Mouse (Mus musculus) cerebellum, adult 9-11 months (tissue): ENCODE data around the gene Tsga10.
"Not testable (repeated sequence)": the region's sequence is repeated elsewhere in the genome, so short reads cannot be mapped to it uniquely, and the experiment has no call there.

Experiments used
- DNase-seq: peaks from one replicate; pipeline ENCODE4 v3.0.0; 2022

The Tsga10 gene

DNA sequence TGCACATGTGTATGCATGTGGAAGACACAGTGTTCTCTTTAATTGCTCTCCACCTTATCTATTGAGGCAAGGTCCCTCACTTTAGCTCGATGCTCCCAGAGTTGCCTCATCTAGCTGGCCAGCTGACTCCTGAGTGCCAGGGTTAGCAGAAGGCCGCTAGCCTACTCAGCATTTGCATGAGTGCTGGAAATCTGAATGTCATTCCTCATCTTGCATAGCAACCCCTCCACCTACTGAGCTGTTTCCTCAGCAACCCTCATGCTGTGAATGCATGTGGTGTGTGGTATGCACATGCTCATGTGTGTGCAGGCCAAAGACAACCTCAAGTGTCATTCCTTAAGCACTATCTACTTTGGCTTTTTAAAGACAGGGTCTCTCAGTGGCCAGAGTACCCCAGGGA lies 15.5 kb downstream of the Tsga10 start:
- no peak for DNase-seq

- no peak for DNase-seq
Observed at GRCm38 (mm10) chr1:37846878-37847277, 19.4 kb downstream of the Tsga10 start.

DNA sequence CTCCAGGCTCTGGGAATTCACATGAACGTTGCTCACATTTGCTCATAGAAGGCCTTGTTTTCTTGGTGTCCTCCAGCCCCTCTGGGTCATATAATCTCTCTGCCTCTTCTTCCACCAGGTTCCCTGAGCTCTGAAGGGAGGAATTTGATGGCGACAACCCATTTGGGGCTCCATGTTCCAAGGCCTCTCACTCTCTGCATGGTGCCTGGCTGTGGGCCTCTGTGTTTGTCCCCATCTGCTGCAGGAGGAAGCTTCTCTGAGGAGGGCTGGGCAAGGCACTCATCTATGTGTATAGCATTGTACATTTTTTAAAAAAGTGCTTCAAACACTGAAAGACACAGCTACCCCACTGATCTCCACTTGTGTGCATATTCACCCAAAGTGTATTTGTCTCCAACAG lies 34.5 kb downstream of the Tsga10 start:
- peak; percentile 86 for DNase-seq

GRCm38 (mm10) chr1:37802291-37802690 lies 63.9 kb downstream of the Tsga10 start:
- DNase-seq = not testable (repeated sequence)

GRCm38 (mm10) chr1:37800298-37800697 lies 65.9 kb downstream of the Tsga10 start:
- DNase-seq = no peak

DNA sequence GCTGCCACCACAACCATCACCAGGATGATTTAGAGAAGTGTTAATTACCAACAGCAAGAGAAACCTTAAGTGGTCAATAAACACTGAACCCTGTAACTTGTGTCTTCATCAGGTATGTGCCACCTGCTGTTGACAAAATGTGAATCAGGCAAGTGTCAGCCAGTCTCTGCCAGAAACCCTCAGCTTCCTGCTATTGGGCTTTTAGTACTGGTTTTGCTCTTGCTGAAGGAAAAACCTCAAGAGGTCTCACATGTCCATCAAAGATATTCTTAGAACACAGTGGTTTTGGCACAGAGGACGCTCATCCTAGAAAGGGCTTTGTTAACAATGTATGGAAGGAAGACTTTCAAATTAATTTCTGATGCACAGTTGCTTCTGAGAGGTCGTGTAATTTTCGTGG lies 66.7 kb downstream of the Tsga10 start:
- DNase-seq = no peak

GRCm38 (mm10) chr1:37759407-37759806 lies 106.8 kb downstream of the Tsga10 start:
- DNase-seq = no peak

- no peak for DNase-seq
Observed at GRCm38 (mm10) chr1:37744650-37745259, 121.5 kb downstream of the Tsga10 start.

GRCm38 (mm10) chr1:37742602-37743270 lies 123.5 kb downstream of the Tsga10 start:
- no peak for DNase-seq

DNA sequence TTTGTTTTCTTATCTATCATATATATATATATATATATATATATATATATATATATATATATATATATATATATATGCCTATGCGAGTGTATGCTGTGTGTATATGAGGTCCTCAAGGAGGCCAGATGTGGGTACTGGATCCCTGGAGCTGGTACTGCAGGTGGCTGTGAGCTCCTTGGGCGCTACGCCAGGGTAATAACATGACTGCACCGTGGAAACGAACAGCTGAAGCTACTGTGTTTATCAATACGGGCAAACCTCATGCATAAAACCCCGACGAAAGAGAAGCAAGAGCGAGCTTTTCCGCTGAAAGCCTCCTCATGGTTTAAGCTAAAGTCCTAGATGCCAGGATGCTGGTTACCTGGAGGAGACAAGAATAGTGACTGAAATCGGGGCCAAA lies 124.1 kb downstream of the Tsga10 start:
- no peak for DNase-seq

DNA sequence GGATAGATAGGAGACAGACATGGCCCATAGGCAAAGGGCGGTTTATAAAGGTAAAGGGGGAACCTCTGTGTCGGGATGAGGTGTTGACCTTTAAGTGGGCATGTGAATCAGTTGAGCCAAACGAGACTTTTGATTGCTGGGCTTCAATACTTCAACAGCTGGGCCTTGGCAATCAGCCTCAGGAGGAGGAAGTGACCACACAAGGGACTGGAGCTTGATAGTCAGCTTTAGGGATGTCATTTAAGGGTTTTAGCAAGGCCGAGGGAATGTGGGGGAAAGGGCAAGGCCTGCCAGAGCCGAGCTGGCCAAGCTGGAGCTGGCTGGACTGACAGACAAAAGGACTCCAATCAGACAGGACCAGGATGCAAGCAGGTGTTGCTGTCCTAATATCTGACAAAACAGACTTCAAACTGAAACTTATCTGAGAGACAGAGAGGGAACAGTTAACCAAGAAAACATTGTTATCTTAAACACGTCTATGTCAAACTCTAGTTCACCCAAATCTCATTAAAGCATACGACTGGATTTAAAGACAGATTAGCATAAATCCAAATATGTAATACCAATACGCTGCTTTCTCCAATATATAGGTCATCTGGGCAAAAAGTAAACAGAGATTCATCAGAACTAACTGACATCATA lies 125.9 kb downstream of the Tsga10 start:
- DNase-seq = no peak

- no peak for DNase-seq
Observed at GRCm38 (mm10) chr1:37738895-37739294, 127.3 kb downstream of the Tsga10 start.

GRCm38 (mm10) chr1:37737045-37737444 lies 129.2 kb downstream of the Tsga10 start:
- DNase-seq = no peak

DNA sequence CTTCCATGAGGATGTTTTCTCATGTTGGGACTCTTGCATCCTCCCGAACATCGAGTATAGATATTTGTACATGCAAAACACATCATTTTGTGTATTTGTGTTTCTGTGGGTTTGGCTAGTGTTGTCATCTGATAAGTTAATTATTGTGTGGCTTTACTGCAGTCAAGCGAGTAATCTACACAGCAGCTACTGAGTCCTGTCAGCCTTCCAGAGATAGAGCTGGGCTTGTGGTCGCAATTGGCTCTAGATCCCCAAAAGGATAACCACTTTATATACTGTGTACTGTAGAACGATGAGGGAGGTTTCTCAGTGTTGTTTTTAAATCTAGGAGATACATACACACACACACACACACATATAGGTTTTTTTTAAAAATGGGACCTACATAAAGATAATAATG lies 130.3 kb downstream of the Tsga10 start:
- no peak for DNase-seq

DNA sequence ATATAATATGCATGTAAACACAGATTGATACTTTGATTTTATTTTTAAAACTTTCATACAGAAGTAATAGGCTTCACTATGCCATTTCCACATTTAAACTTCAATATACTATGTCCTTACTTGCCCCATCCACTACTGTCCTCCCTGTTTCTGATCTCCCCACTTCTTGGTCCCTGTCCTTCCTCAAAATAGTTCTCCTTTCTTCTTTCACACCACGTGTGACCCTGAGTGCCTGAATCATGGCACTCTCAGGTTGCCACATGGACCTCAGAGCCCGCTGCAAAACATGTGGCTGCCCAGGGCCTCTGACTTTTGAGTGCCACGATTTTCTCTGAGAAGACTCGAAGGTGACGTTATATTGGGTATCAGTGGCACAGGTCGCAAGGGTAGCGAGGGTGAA lies 131.4 kb downstream of the Tsga10 start:
- no peak for DNase-seq

GRCm38 (mm10) chr1:37729353-37729752 lies 136.9 kb downstream of the Tsga10 start:
- no peak for DNase-seq

GRCm38 (mm10) chr1:37728053-37728452 lies 138.2 kb downstream of the Tsga10 start:
- no peak for DNase-seq

- no peak for DNase-seq
Observed at GRCm38 (mm10) chr1:37727186-37727585, 139.0 kb downstream of the Tsga10 start.

- no peak for DNase-seq
Observed at GRCm38 (mm10) chr1:37726426-37726825, 139.8 kb downstream of the Tsga10 start.

- no peak for DNase-seq
Observed at GRCm38 (mm10) chr1:37725880-37726279, 140.3 kb downstream of the Tsga10 start.

- no peak for DNase-seq
Observed at GRCm38 (mm10) chr1:37721092-37721491, 145.1 kb downstream of the Tsga10 start.

DNA sequence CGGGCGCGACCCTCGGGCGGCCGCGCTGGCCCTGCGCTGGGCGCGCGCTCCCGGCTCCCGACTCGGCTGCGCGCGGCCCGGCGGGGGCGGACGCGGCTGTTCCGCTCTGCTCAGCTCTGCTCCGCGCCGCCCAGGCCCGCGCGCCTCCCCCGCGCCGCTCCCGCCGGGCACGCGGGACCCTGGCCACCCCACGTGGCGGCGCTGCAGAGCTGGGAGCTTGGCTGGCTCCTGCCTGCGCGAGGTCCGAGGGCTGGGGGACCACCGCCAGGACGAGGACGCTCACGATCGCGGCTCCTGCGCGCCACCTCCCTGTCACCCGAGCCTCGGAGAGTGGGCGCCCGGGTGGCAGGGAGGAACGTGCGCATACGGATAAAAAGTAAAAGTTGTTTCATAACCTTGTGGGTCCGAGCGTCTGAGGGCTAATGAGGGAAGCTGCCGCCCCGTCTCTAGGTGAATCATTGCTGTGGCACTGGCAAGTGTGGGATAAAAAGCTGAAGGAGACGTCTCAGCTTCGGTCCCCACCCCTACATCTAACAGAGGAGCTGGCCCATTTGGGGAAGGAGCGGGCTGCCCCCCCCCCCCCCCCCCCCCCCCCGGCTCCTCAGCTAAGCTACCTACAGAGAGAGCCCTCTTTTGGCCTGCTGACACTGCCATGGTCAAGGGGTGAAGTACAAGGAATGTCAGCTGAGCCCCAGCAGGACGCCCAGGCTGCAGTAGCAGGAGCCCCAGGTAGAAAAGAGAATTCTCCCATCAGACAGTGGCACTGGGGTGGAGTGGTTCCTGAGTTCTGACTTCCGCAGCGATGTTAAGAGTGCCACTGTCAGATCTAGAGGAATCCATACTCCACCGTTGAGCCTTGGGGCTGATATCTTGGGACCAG lies 146.2 kb downstream of the Tsga10 start, which contains the start of gene 2010300C02Rik:
Gene 2010300C02Rik, minus strand, starts transcription at position 325 of the 880 bp plus-strand sequence.
- DNase-seq = peak; percentile 83

GRCm38 (mm10) chr1:37719030-37719723 lies 147.1 kb downstream of the Tsga10 start:
- peak; percentile 67 for DNase-seq
